Comparison of ENCODE assay signal across 7 mouse cellular contexts in the genomic region with DNA sequence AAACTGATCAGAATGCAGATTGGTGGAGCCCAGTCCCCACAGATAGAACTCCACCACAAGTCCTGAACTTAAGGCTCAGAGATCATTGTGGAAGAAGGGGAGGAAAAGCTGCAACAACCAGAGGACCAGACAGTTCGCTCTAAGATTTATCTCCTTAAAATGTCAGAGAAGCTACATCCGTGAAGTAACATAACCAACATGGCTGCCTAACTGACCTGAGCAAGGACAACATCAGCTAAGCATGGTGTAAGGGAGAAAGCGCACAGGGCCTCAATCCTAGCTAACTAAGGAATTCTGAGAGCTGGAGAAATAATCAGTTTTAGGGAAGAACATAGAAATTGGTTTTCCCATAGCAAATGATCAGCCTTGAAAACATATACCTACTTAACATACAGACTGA. TPM values are rescaled to one million over a fixed set of nuclear protein-coding genes. Genes with fewer than 3 reads are reported as not detected.
DNase-seq lines count a peak whose midpoint lies in the region; ATAC-seq lines count a peak whose summit lies in the region.

No protein-coding gene starts in this region.

- ATAC-seq in megakaryocyte, adult 5-6 weeks (ENCODE audit: poor library complexity, severe bottlenecking) = no peak
- no peak for ATAC-seq in forebrain, embryonic 13.5 days
- ATAC-seq in liver, embryonic 12.5 days = no peak
- no peak for ATAC-seq in erythroid progenitor cell, adult 5-6 weeks (replicated peaks; ENCODE audit: low FRiP score, poor library complexity, severe bottlenecking)

- DNase-seq in thymus, postnatal 0 days (ENCODE audit: low spot score) = no peak
- DNase-seq in ovary, adult 18-20 months (ENCODE audit: low spot score) = no peak

- H3K9me3 ChIP-seq in megakaryocyte, embryonic 14.5 days = no peaks in the 10 kb centered on the region
- no peaks in the 10 kb centered on the region for H3K9me3 ChIP-seq in forebrain, embryonic 13.5 days (replicated peaks)
- no peaks in the 10 kb centered on the region for H3K9me3 ChIP-seq in liver, embryonic 12.5 days (replicated peaks)

- H3K27me3 ChIP-seq in megakaryocyte, embryonic 14.5 days (replicated peaks) = no peaks in the 10 kb centered on the region
- no peaks in the 10 kb centered on the region for H3K27me3 ChIP-seq in forebrain, embryonic 13.5 days
- H3K27me3 ChIP-seq in liver, embryonic 12.5 days (replicated peaks) = no peaks in the 10 kb centered on the region

- H3K4me1 ChIP-seq in megakaryocyte, embryonic 14.5 days = peaks cover 56% of the 10 kb centered on the region
- H3K4me1 ChIP-seq in forebrain, embryonic 13.5 days = peaks cover 31% of the 10 kb centered on the region
- H3K4me1 ChIP-seq in liver, embryonic 12.5 days = peaks cover 42% of the 10 kb centered on the region

- H3K9ac ChIP-seq in forebrain, embryonic 13.5 days = peak overlapping the region; percentile 96
- peak overlapping the region; percentile 98 for H3K9ac ChIP-seq in liver, embryonic 12.5 days

- peak overlapping the region; percentile 96 for H3K27ac ChIP-seq in forebrain, embryonic 13.5 days
- H3K27ac ChIP-seq in liver, embryonic 12.5 days = peak overlapping the region; percentile 99

- H3K4me2 ChIP-seq in forebrain, embryonic 13.5 days = peak overlapping the region; percentile 72
- peak overlapping the region; percentile 85 for H3K4me2 ChIP-seq in liver, embryonic 12.5 days

- peaks cover 57% of the 10 kb centered on the region for H3K36me3 ChIP-seq in megakaryocyte, embryonic 14.5 days (replicated peaks; ENCODE audit: low read length)
- peaks cover 39% of the 10 kb centered on the region for H3K36me3 ChIP-seq in forebrain, embryonic 13.5 days (ENCODE audit: poor library complexity, severe bottlenecking)
- peaks cover 46% of the 10 kb centered on the region for H3K36me3 ChIP-seq in liver, embryonic 12.5 days

- WGBS in forebrain, embryonic 13.5 days = 85% methylated on average over 3 of the region's 3 CpGs
- WGBS in liver, embryonic 12.5 days (ENCODE audit: insufficient replicate concordance) = 65% methylated on average over 3 of the region's 3 CpGs

- H3K4me3 ChIP-seq in megakaryocyte, embryonic 14.5 days (replicated peaks) = peak overlapping the region; percentile 97
- peak overlapping the region; percentile 92 for H3K4me3 ChIP-seq in forebrain, embryonic 13.5 days
- peak overlapping the region; percentile 96 for H3K4me3 ChIP-seq in liver, embryonic 12.5 days

RNA-seq across cellular contexts. Expression of a gene that starts 1.1 kb away (rescaled TPM):
- 10.4 and 13.9 TPM in 2 replicates for polyA plus RNA-seq in megakaryocyte, embryonic 14.5 days (2012; ENCODE audit: insufficient read depth, low replicate concordance)
- total RNA-seq in megakaryocyte, adult 5-6 weeks (2015) = 32.2 and 35.1 TPM in 2 replicates
- 39.7 and 44.9 TPM in 2 replicates for total RNA-seq in megakaryocyte, adult 5-6 weeks (2017)
- 140 and 165 TPM in 2 replicates for polyA plus RNA-seq in forebrain, embryonic 13.5 days (2015; fragmentation: Nextera tagmentation; extraction: Ambion mirVana)
- 43.6 and 45.0 TPM in 2 replicates for polyA plus RNA-seq in liver, embryonic 12.5 days (2016; fragmentation: Nextera tagmentation; extraction: Ambion mirVana)
- polyA plus RNA-seq in thymus, postnatal 0 days (2015; fragmentation: Nextera tagmentation; extraction: Ambion mirVana) = 76.1 and 86.7 TPM in 2 replicates
- total RNA-seq in erythroid progenitor cell, adult 5-6 weeks (2015; ENCODE audit: low replicate concordance) = 14.1 and 25.2 TPM in 2 replicates
- total RNA-seq in erythroid progenitor cell, adult 5-6 weeks (2017; ENCODE audit: low replicate concordance) = 21.4 and 23.3 TPM in 2 replicates

RNA-seq across cellular contexts. Expression of a gene that starts 22.3 kb away (rescaled TPM):
- 7.5 and 38.2 TPM in 2 replicates for polyA plus RNA-seq in megakaryocyte, embryonic 14.5 days (2012; ENCODE audit: insufficient read depth, low replicate concordance)
- 37.8 and 55.2 TPM in 2 replicates for total RNA-seq in megakaryocyte, adult 5-6 weeks (2015)
- 61.6 and 102 TPM in 2 replicates for total RNA-seq in megakaryocyte, adult 5-6 weeks (2017)
- polyA plus RNA-seq in forebrain, embryonic 13.5 days (2015; fragmentation: Nextera tagmentation; extraction: Ambion mirVana) = 133 and 138 TPM in 2 replicates
- polyA plus RNA-seq in liver, embryonic 12.5 days (2016; fragmentation: Nextera tagmentation; extraction: Ambion mirVana) = 93.4 and 95.8 TPM in 2 replicates
- polyA plus RNA-seq in thymus, postnatal 0 days (2015; fragmentation: Nextera tagmentation; extraction: Ambion mirVana) = 118 and 124 TPM in 2 replicates
- total RNA-seq in erythroid progenitor cell, adult 5-6 weeks (2015; ENCODE audit: low replicate concordance) = 19.8 and 23.5 TPM in 2 replicates
- total RNA-seq in erythroid progenitor cell, adult 5-6 weeks (2017; ENCODE audit: low replicate concordance) = 45.3 and 90.6 TPM in 2 replicates

RNA-seq across cellular contexts. Expression of a gene that starts 26.2 kb away (rescaled TPM):
- not detected in 2 replicates for polyA plus RNA-seq in megakaryocyte, embryonic 14.5 days (2012; ENCODE audit: insufficient read depth, low replicate concordance)
- total RNA-seq in megakaryocyte, adult 5-6 weeks (2015) = not detected in 2 replicates
- not detected in 2 replicates for total RNA-seq in megakaryocyte, adult 5-6 weeks (2017)
- polyA plus RNA-seq in forebrain, embryonic 13.5 days (2015; fragmentation: Nextera tagmentation; extraction: Ambion mirVana) = 0.16 TPM in 1 of 2 replicates, not detected in the other
- polyA plus RNA-seq in liver, embryonic 12.5 days (2016; fragmentation: Nextera tagmentation; extraction: Ambion mirVana) = 0.12 TPM in 1 of 2 replicates, not detected in the other
- polyA plus RNA-seq in thymus, postnatal 0 days (2015; fragmentation: Nextera tagmentation; extraction: Ambion mirVana) = 0.14 TPM in 1 of 2 replicates, not detected in the other
- total RNA-seq in erythroid progenitor cell, adult 5-6 weeks (2015; ENCODE audit: low replicate concordance) = not detected in 2 replicates
- not detected in 2 replicates for total RNA-seq in erythroid progenitor cell, adult 5-6 weeks (2017; ENCODE audit: low replicate concordance)

RNA-seq across cellular contexts. Expression of a gene that starts 60.0 kb away (rescaled TPM):
- polyA plus RNA-seq in megakaryocyte, embryonic 14.5 days (2012; ENCODE audit: insufficient read depth, low replicate concordance) = 0.16 TPM in 1 of 2 replicates, not detected in the other
- 1.4 and 2.5 TPM in 2 replicates for total RNA-seq in megakaryocyte, adult 5-6 weeks (2015)
- total RNA-seq in megakaryocyte, adult 5-6 weeks (2017) = 2.3 and 3.9 TPM in 2 replicates
- polyA plus RNA-seq in forebrain, embryonic 13.5 days (2015; fragmentation: Nextera tagmentation; extraction: Ambion mirVana) = 10.2 and 12.8 TPM in 2 replicates
- 15.5 and 16.9 TPM in 2 replicates for polyA plus RNA-seq in liver, embryonic 12.5 days (2016; fragmentation: Nextera tagmentation; extraction: Ambion mirVana)
- polyA plus RNA-seq in thymus, postnatal 0 days (2015; fragmentation: Nextera tagmentation; extraction: Ambion mirVana) = 2.4 and 2.8 TPM in 2 replicates
- 12.2 and 12.3 TPM in 2 replicates for total RNA-seq in erythroid progenitor cell, adult 5-6 weeks (2015; ENCODE audit: low replicate concordance)
- 7.5 and 15.5 TPM in 2 replicates for total RNA-seq in erythroid progenitor cell, adult 5-6 weeks (2017; ENCODE audit: low replicate concordance)
